Mouse (Mus musculus): ENCODE data around the gene Ubc. TPM values are rescaled to one million over a fixed set of nuclear protein-coding genes. Genes with fewer than 3 reads are reported as not detected.

Ubc gene
- polyA plus RNA-seq, 1 experiment from 2014 or later = 957 TPM

- no peak overlapping the region for H3K4me3 ChIP-seq
- no peaks in the 10 kb centered on the region for H3K27me3 ChIP-seq (ENCODE audit: low read depth, poor library complexity, severe bottlenecking)
- H3K4me1 ChIP-seq = peaks cover 19% of the 10 kb centered on the region
- H3K27ac ChIP-seq (replicated peaks) = no peak overlapping the region
- peaks cover 41% of the 10 kb centered on the region for H3K36me3 ChIP-seq
- DNase-seq (ENCODE audit: low spot score) = no peak
- H3K9me3 ChIP-seq (replicated peaks) = no peaks in the 10 kb centered on the region
- 87% methylated on average over 8 of the region's 8 CpGs for WGBS
Measured at GRCm38 (mm10) chr5:125385215-125385940, 4.6 kb downstream of the Ubc start.

- H3K36me3 ChIP-seq = peaks cover 41% of the 10 kb centered on the region
- H3K4me3 ChIP-seq = no peak overlapping the region
- no peak for DNase-seq (ENCODE audit: low spot score)
- no peaks in the 10 kb centered on the region for H3K27me3 ChIP-seq (ENCODE audit: low read depth, poor library complexity, severe bottlenecking)
- H3K27ac ChIP-seq (replicated peaks) = no peak overlapping the region
- peaks cover 13% of the 10 kb centered on the region for H3K4me1 ChIP-seq
- 86% methylated on average over 2 of the region's 2 CpGs for WGBS
- no peaks in the 10 kb centered on the region for H3K9me3 ChIP-seq (replicated peaks)
Measured at GRCm38 (mm10) chr5:125384512-125385214, 5.3 kb downstream of the Ubc start.

GRCm38 (mm10) chr5:125383637-125384420, 6.2 kb downstream of the Ubc start:
- no peak overlapping the region for H3K4me3 ChIP-seq
- H3K9me3 ChIP-seq (replicated peaks) = no peaks in the 10 kb centered on the region
- peaks cover 16% of the 10 kb centered on the region for H3K4me1 ChIP-seq
- 82% methylated on average over 3 of the region's 3 CpGs for WGBS
- H3K36me3 ChIP-seq = peaks cover 41% of the 10 kb centered on the region
- H3K27me3 ChIP-seq (ENCODE audit: low read depth, poor library complexity, severe bottlenecking) = no peaks in the 10 kb centered on the region
- no peak for DNase-seq (ENCODE audit: low spot score)
- H3K27ac ChIP-seq (replicated peaks) = no peak overlapping the region

GRCm38 (mm10) chr5:125382673-125383558, 7.1 kb downstream of the Ubc start:
- Histone ChIP-seq H3K4me1 (peaks cover 15% of the 10 kb centered on the region), H3K4me3 (no peak overlapping the region), H3K9me3 (replicated peaks) (no peaks in the 10 kb centered on the region), H3K27me3 (ENCODE audit: low read depth, poor library complexity, severe bottlenecking) (no peaks in the 10 kb centered on the region), H3K27ac (replicated peaks) (no peak overlapping the region), H3K36me3 (peaks cover 32% of the 10 kb centered on the region)
- WGBS = 60% methylated on average over 6 of the region's 6 CpGs
- peak; percentile 52 for DNase-seq (ENCODE audit: low spot score)

GRCm38 (mm10) chr5:125381954-125382672, 7.9 kb downstream of the Ubc start:
- WGBS = 85% methylated on average over 5 of the region's 5 CpGs
- Histone ChIP-seq H3K36me3 (peaks cover 30% of the 10 kb centered on the region), H3K9me3 (replicated peaks) (no peaks in the 10 kb centered on the region), H3K27ac (replicated peaks) (no peak overlapping the region), H3K27me3 (ENCODE audit: low read depth, poor library complexity, severe bottlenecking) (no peaks in the 10 kb centered on the region), H3K4me1 (peaks cover 19% of the 10 kb centered on the region), H3K4me3 (no peak overlapping the region)
- DNase-seq (ENCODE audit: low spot score) = no peak

- H3K4me1 ChIP-seq = peaks cover 13% of the 10 kb centered on the region
- H3K27me3 ChIP-seq (ENCODE audit: low read depth, poor library complexity, severe bottlenecking) = no peaks in the 10 kb centered on the region
- H3K9me3 ChIP-seq (replicated peaks) = no peaks in the 10 kb centered on the region
- WGBS = 85% methylated on average over 5 of the region's 5 CpGs
- H3K4me3 ChIP-seq = no peak overlapping the region
- peaks cover 7% of the 10 kb centered on the region; the same call in 1 of the 2 replicates for H3K36me3 ChIP-seq
- no peak overlapping the region for H3K27ac ChIP-seq (replicated peaks)
- no peak for DNase-seq (ENCODE audit: low spot score)
Measured at GRCm38 (mm10) chr5:125378919-125379318, 11.1 kb downstream of the Ubc start.

GRCm38 (mm10) chr5:125377214-125377613, 12.8 kb downstream of the Ubc start:
- Histone ChIP-seq H3K27me3 (ENCODE audit: low read depth, poor library complexity, severe bottlenecking) (no peaks in the 10 kb centered on the region), H3K36me3 (no peaks in the 10 kb centered on the region), H3K4me3 (no peak overlapping the region), H3K27ac (replicated peaks) (no peak overlapping the region), H3K9me3 (replicated peaks) (no peaks in the 10 kb centered on the region), H3K4me1 (peaks cover 13% of the 10 kb centered on the region)
- WGBS = 61% methylated on average over 7 of the region's 7 CpGs
- no peak for DNase-seq (ENCODE audit: low spot score)

- DNase-seq (ENCODE audit: low spot score) = no peak
- 88% methylated on average over 2 of the region's 2 CpGs for WGBS
- no peaks in the 10 kb centered on the region for H3K27me3 ChIP-seq (ENCODE audit: low read depth, poor library complexity, severe bottlenecking)
- no peaks in the 10 kb centered on the region for H3K36me3 ChIP-seq
- no peak overlapping the region for H3K27ac ChIP-seq (replicated peaks)
- H3K9me3 ChIP-seq (replicated peaks) = no peaks in the 10 kb centered on the region
- H3K4me3 ChIP-seq = no peak overlapping the region
- H3K4me1 ChIP-seq = peaks cover 13% of the 10 kb centered on the region
Measured at GRCm38 (mm10) chr5:125375871-125376270, 14.1 kb downstream of the Ubc start.

GRCm38 (mm10) chr5:125372027-125372426, 18.0 kb downstream of the Ubc start:
- 89% methylated on average over 4 of the region's 4 CpGs for WGBS
- no peaks in the 10 kb centered on the region for H3K4me1 ChIP-seq
- H3K27me3 ChIP-seq (ENCODE audit: low read depth, poor library complexity, severe bottlenecking) = no peaks in the 10 kb centered on the region
- no peak overlapping the region for H3K4me3 ChIP-seq
- DNase-seq (ENCODE audit: low spot score) = no peak
- H3K27ac ChIP-seq (replicated peaks) = no peak overlapping the region
- no peaks in the 10 kb centered on the region for H3K9me3 ChIP-seq (replicated peaks)
- H3K36me3 ChIP-seq = no peaks in the 10 kb centered on the region

GRCm38 (mm10) chr5:125370950-125371693, 18.9 kb downstream of the Ubc start:
- H3K27ac ChIP-seq (replicated peaks) = no peak overlapping the region
- 73% methylated on average over 7 of the region's 7 CpGs for WGBS

GRCm38 (mm10) chr5:125368568-125368967, 21.4 kb downstream of the Ubc start:
- Histone ChIP-seq H3K27me3 (ENCODE audit: low read depth, poor library complexity, severe bottlenecking) (no peaks in the 10 kb centered on the region), H3K4me1 (no peaks in the 10 kb centered on the region), H3K9me3 (replicated peaks) (no peaks in the 10 kb centered on the region), H3K4me3 (no peak overlapping the region), H3K36me3 (no peaks in the 10 kb centered on the region), H3K27ac (replicated peaks) (no peak overlapping the region)
- WGBS = 1% methylated on average over 4 of the region's 4 CpGs
- DNase-seq (ENCODE audit: low spot score) = peak; percentile 58

More at GRCm38 (mm10) chr5:125370950-125371693, 18.9 kb downstream of the Ubc start:
- no peak for DNase-seq (ENCODE audit: low spot score)
- H3K4me3 ChIP-seq = no peak overlapping the region
- no peaks in the 10 kb centered on the region for H3K9me3 ChIP-seq (replicated peaks)
- H3K27me3 ChIP-seq (ENCODE audit: low read depth, poor library complexity, severe bottlenecking) = no peaks in the 10 kb centered on the region
- H3K36me3 ChIP-seq = no peaks in the 10 kb centered on the region
- no peaks in the 10 kb centered on the region for H3K4me1 ChIP-seq
